Comparison of ENCODE assay signal across 35 mouse cellular contexts in genomic region chr12:84501278-84501677, GRCm38 (mm10). TPM values are rescaled to one million over a fixed set of nuclear protein-coding genes. Genes with fewer than 3 reads are reported as not detected.
DNase-seq lines count a peak whose midpoint lies in the region; ATAC-seq and TF ChIP-seq lines count a peak whose summit lies in the region.
"Had no signal": no experiment of that assay in that cellular context is flagged by ENCODE, and none has a peak within 500 bp of the region (broad histone marks: within the 10 kb centered on the region; RNA-seq: fewer than 3 reads in every experiment).

No protein-coding gene starts in this region.

- H3K36me3 ChIP-seq in hindbrain, embryonic 13.5 days = no peaks in the 10 kb centered on the region
- no peaks in the 10 kb centered on the region for H3K36me3 ChIP-seq in hindbrain, embryonic 11.5 days (ENCODE audit: control insufficient read depth, insufficient read depth, low read length)
- no peaks in the 10 kb centered on the region for H3K36me3 ChIP-seq in hindbrain, embryonic 15.5 days
- H3K36me3 ChIP-seq in hindbrain, postnatal 0 days (ENCODE audit: insufficient read depth, low read length) = no peaks in the 10 kb centered on the region
- H3K36me3 ChIP-seq in neural tube, embryonic 13.5 days = no peaks in the 10 kb centered on the region
- H3K36me3 ChIP-seq: embryonic facial prominence, embryonic 13.5 days; heart, embryonic 12.5 days; intestine, embryonic 15.5 days; limb, embryonic 10.5 days; limb, embryonic 15.5 days; liver, embryonic 13.5 days had no signal

- H3K4me1 ChIP-seq in hindbrain, embryonic 13.5 days (replicated peaks) = peaks cover 26% of the 10 kb centered on the region
- H3K4me1 ChIP-seq in hindbrain, embryonic 11.5 days (replicated peaks; ENCODE audit: control insufficient read depth, insufficient read depth, low read length) = no peaks in the 10 kb centered on the region
- H3K4me1 ChIP-seq in hindbrain, embryonic 15.5 days (replicated peaks) = peaks cover 15% of the 10 kb centered on the region
- H3K4me1 ChIP-seq in hindbrain, postnatal 0 days (ENCODE audit: insufficient read depth, low read length) = no peaks in the 10 kb centered on the region
- peaks cover 19% of the 10 kb centered on the region for H3K4me1 ChIP-seq in neural tube, embryonic 13.5 days (replicated peaks)
- H3K4me1 ChIP-seq: intestine, embryonic 15.5 days; limb, embryonic 15.5 days had no signal

- H3K27me3 ChIP-seq in hindbrain, embryonic 13.5 days = peaks cover 13% of the 10 kb centered on the region; the same call in 1 of the 2 replicates
- H3K27me3 ChIP-seq in hindbrain, embryonic 11.5 days (ENCODE audit: control insufficient read depth, insufficient read depth, low read length) = no peaks in the 10 kb centered on the region
- H3K27me3 ChIP-seq in hindbrain, embryonic 15.5 days = no peaks in the 10 kb centered on the region
- H3K27me3 ChIP-seq in hindbrain, postnatal 0 days (ENCODE audit: insufficient read depth, low read length) = no peaks in the 10 kb centered on the region
- peaks cover 16% of the 10 kb centered on the region for H3K27me3 ChIP-seq in neural tube, embryonic 13.5 days
- H3K27me3 ChIP-seq: CH12.LX; embryonic facial prominence, embryonic 13.5 days; heart, embryonic 12.5 days; intestine, embryonic 15.5 days; limb, embryonic 15.5 days; liver, embryonic 13.5 days; megakaryocyte, embryonic 14.5 days had no signal

- peak overlapping the region; percentile 11; the same call in 1 of the 2 replicates for H3K4me2 ChIP-seq in hindbrain, embryonic 13.5 days
- H3K4me2 ChIP-seq in hindbrain, embryonic 11.5 days (replicated peaks; ENCODE audit: low read depth, low read length) = no peak overlapping the region
- peak overlapping the region; percentile 17 for H3K4me2 ChIP-seq in hindbrain, embryonic 15.5 days
- no peak overlapping the region for H3K4me2 ChIP-seq in hindbrain, postnatal 0 days (ENCODE audit: low read depth, low read length)
- peak overlapping the region; percentile 15; the same call in 1 of the 2 replicates for H3K4me2 ChIP-seq in neural tube, embryonic 13.5 days
- H3K4me2 ChIP-seq: embryonic facial prominence, embryonic 13.5 days; heart, embryonic 12.5 days; intestine, embryonic 15.5 days; limb, embryonic 15.5 days; liver, embryonic 13.5 days had no signal

- H3K9ac ChIP-seq in hindbrain, embryonic 13.5 days = no peak overlapping the region
- no peak overlapping the region for H3K9ac ChIP-seq in hindbrain, embryonic 11.5 days (ENCODE audit: low read depth, low read length)
- H3K9ac ChIP-seq in hindbrain, embryonic 15.5 days = no peak overlapping the region
- no peak overlapping the region for H3K9ac ChIP-seq in hindbrain, postnatal 0 days (replicated peaks; ENCODE audit: low read length)
- H3K9ac ChIP-seq in neural tube, embryonic 13.5 days = no peak overlapping the region
- H3K9ac ChIP-seq: embryonic facial prominence, embryonic 13.5 days; heart, embryonic 12.5 days; intestine, embryonic 15.5 days; limb, embryonic 15.5 days; liver, embryonic 13.5 days had no signal

- peak overlapping the region; percentile 77 for H3K27ac ChIP-seq in hindbrain, embryonic 13.5 days
- no peak overlapping the region for H3K27ac ChIP-seq in hindbrain, embryonic 11.5 days (ENCODE audit: low read depth, low read length)
- H3K27ac ChIP-seq in hindbrain, embryonic 15.5 days (replicated peaks) = peak overlapping the region; percentile 55
- H3K27ac ChIP-seq in hindbrain, postnatal 0 days = 0 out of 2 replicates have a peak overlapping the region, but pooled peaks have one; percentile 26
- H3K27ac ChIP-seq in neural tube, embryonic 13.5 days (replicated peaks) = peak overlapping the region; percentile 63
- H3K27ac ChIP-seq: embryonic facial prominence, embryonic 13.5 days; gastrocnemius, adult 2 months; intestine, embryonic 15.5 days; kidney, postnatal 0 days; limb, embryonic 10.5 days; limb, embryonic 15.5 days; liver, embryonic 13.5 days had no signal

- no peak overlapping the region for H3K4me3 ChIP-seq in hindbrain, embryonic 13.5 days
- H3K4me3 ChIP-seq in hindbrain, embryonic 11.5 days (ENCODE audit: low read depth, low read length) = no peak overlapping the region
- H3K4me3 ChIP-seq in hindbrain, embryonic 15.5 days = no peak overlapping the region
- no peak overlapping the region for H3K4me3 ChIP-seq in hindbrain, postnatal 0 days (ENCODE audit: low read length)
- H3K4me3 ChIP-seq in neural tube, embryonic 13.5 days = no peak overlapping the region
- H3K4me3 ChIP-seq: embryonic facial prominence, embryonic 13.5 days; gastrocnemius, adult 2 months; heart, embryonic 12.5 days; intestine, embryonic 15.5 days; limb, embryonic 10.5 days; limb, embryonic 15.5 days; liver, embryonic 13.5 days; megakaryocyte, embryonic 14.5 days had no signal

- peak; percentile 46; the same call in 1 of the 2 replicates for ATAC-seq in hindbrain, embryonic 13.5 days (ENCODE audit: low FRiP score)
- no peak for ATAC-seq in hindbrain, embryonic 11.5 days (ENCODE audit: low FRiP score)
- no peak for ATAC-seq in hindbrain, embryonic 15.5 days (ENCODE audit: low FRiP score, low read depth)
- ATAC-seq in hindbrain, postnatal 0 days = no peak
- ATAC-seq in neural tube, embryonic 13.5 days (ENCODE audit: low read depth) = peak; percentile 62
- ATAC-seq: activated CD4-positive, CD25-positive, alpha-beta regulatory T cell, adult 4 months; forebrain, embryonic 14.5 days; intestine, embryonic 15.5 days; lung, postnatal 0 days had no signal

- no peak for DNase-seq in hindbrain, embryonic 11.5 days (ENCODE audit: low spot score)
- no peak for DNase-seq in hindbrain, postnatal 0 days (ENCODE audit: low spot score)
- no peak for DNase-seq in heart, adult 9 months (ENCODE audit: low spot score in 2 of 2)
- no peak for DNase-seq in thymus, postnatal 14 days
- DNase-seq: adrenal gland, adult 2 months; adrenal gland, postnatal 36 days; B cell, adult 2 months; cerebellum, adult 18-20 months; cerebellum, postnatal 10 days; gastrocnemius, adult 2 months; gastrocnemius, postnatal 36 days; heart, adult 18-20 months; kidney, adult 2 months; kidney, postnatal 4 days; layer of hippocampus, postnatal 36 days; liver, embryonic 13.5 days; lung, adult 18-20 months; lung, postnatal 4 days; right cerebral cortex, adult 18-20 months; spleen, adult 18-20 months; thymus, postnatal 25 days had no signal

- no peaks in the 10 kb centered on the region for H3K9me3 ChIP-seq in hindbrain, embryonic 13.5 days
- H3K9me3 ChIP-seq in hindbrain, embryonic 11.5 days (ENCODE audit: control insufficient read depth, low read length) = no peaks in the 10 kb centered on the region
- no peaks in the 10 kb centered on the region for H3K9me3 ChIP-seq in hindbrain, embryonic 15.5 days
- H3K9me3 ChIP-seq in hindbrain, postnatal 0 days (ENCODE audit: low read length) = no peaks in the 10 kb centered on the region
- H3K9me3 ChIP-seq in neural tube, embryonic 13.5 days = no peaks in the 10 kb centered on the region
- H3K9me3 ChIP-seq: embryonic facial prominence, embryonic 13.5 days; heart, embryonic 12.5 days; intestine, embryonic 15.5 days; limb, embryonic 10.5 days; limb, embryonic 15.5 days; liver, embryonic 13.5 days; megakaryocyte, embryonic 14.5 days had no signal

- no peak for TF ChIP-seq CTCF in hindbrain, postnatal 0 days (IDR thresholded peaks at IDR 0.05; ENCODE audit: low read depth)

- 55% methylated on average over 4 of the region's 4 CpGs for WGBS in hindbrain, embryonic 13.5 days
- WGBS in hindbrain, embryonic 11.5 days = 80% methylated on average over 4 of the region's 4 CpGs
- WGBS in hindbrain, embryonic 15.5 days = 54% methylated on average over 4 of the region's 4 CpGs
- 57% methylated on average over 4 of the region's 4 CpGs for WGBS in hindbrain, postnatal 0 days
- WGBS in neural tube, embryonic 13.5 days = 57% methylated on average over 4 of the region's 4 CpGs

RNA-seq across cellular contexts. Expression of gene Lin52, which starts 50.1 kb away (rescaled TPM):
- polyA plus RNA-seq in hindbrain, embryonic 13.5 days (2015; fragmentation: Nextera tagmentation; extraction: Ambion mirVana) = 34.8 and 36.1 TPM in 2 replicates
- 32.8 and 35.9 TPM in 2 replicates for polyA plus RNA-seq in hindbrain, embryonic 11.5 days (2014; fragmentation: Nextera tagmentation; extraction: Ambion mirVana)
- polyA plus RNA-seq in hindbrain, embryonic 15.5 days (2015; fragmentation: Nextera tagmentation; extraction: Ambion mirVana) = 31.2 and 32.6 TPM in 2 replicates
- total RNA-seq in hindbrain, postnatal 0 days (2014; rRNA removed) = 23.1 and 23.5 TPM in 2 replicates
- 20.4 and 25.2 TPM in 2 replicates for polyA plus RNA-seq in hindbrain, postnatal 0 days (2015; fragmentation: Nextera tagmentation; extraction: Ambion mirVana)
- 31.7 and 33.6 TPM in 2 replicates for polyA plus RNA-seq in neural tube, embryonic 13.5 days (2015; fragmentation: Nextera tagmentation; extraction: Ambion mirVana)

RNA-seq across cellular contexts. Expression of gene Aldh6a1, which starts 50.5 kb away (rescaled TPM):
- 30.3 and 32.9 TPM in 2 replicates for polyA plus RNA-seq in hindbrain, embryonic 13.5 days (2015; fragmentation: Nextera tagmentation; extraction: Ambion mirVana)
- 25.4 and 25.9 TPM in 2 replicates for polyA plus RNA-seq in hindbrain, embryonic 11.5 days (2014; fragmentation: Nextera tagmentation; extraction: Ambion mirVana)
- polyA plus RNA-seq in hindbrain, embryonic 15.5 days (2015; fragmentation: Nextera tagmentation; extraction: Ambion mirVana) = 31.0 and 31.2 TPM in 2 replicates
- 37.5 and 47.2 TPM in 2 replicates for total RNA-seq in hindbrain, postnatal 0 days (2014; rRNA removed)
- polyA plus RNA-seq in hindbrain, postnatal 0 days (2015; fragmentation: Nextera tagmentation; extraction: Ambion mirVana) = 46.5 and 52.1 TPM in 2 replicates
- polyA plus RNA-seq in neural tube, embryonic 13.5 days (2015; fragmentation: Nextera tagmentation; extraction: Ambion mirVana) = 31.5 and 31.9 TPM in 2 replicates

Comparison
In these comparisons a context has a peak if more than half of its experiments do, and no peak if none do; other contexts are left out.
1. ATAC-seq: peak in hindbrain, embryonic 13.5 days (single experiment) and neural tube, embryonic 13.5 days (single experiment); none in hindbrain, embryonic 11.5 days (single experiment), hindbrain, embryonic 15.5 days (single experiment) and hindbrain, postnatal 0 days (single experiment).
2. H3K4me2 ChIP-seq: peak in hindbrain, embryonic 13.5 days (single experiment), hindbrain, embryonic 15.5 days (single experiment) and neural tube, embryonic 13.5 days (single experiment); none in hindbrain, embryonic 11.5 days (single experiment) and hindbrain, postnatal 0 days (single experiment).